Mouse (Mus musculus) cerebellum, adult 9-10 months (tissue): ENCODE measurements at regions not wholly inside any gene's neighbourhood (a gene's known extent, or its start where the extent isn't known, plus 50 kb on each side); places are given as distances from the start of the nearest gene placed in this dataset.

ENCODE experiments used
- DNase-seq: peaks from one replicate; pipeline ENCODE4 v3.0.0; 2022

DNA sequence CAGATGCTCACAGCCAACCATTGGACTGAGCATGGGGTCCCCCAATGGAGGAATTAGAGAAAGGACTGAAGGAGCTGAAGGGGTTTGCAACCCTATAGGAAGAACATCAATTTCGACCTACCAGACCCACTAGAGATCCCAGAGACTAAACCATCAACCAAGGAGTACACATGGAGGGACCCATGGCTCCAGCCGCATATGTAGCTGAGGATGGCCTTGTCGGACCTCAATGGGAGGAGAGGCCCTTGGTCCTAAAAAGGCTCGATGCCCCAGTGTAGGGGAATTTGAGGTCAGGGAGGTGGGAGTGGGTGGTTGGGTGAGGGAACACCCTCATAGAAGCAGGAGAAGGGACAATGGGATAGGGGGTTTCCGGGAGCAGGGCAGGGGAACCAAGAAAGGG is 180.6 kb downstream of the Qdpr start:
- DNase-seq, result no peak

DNA sequence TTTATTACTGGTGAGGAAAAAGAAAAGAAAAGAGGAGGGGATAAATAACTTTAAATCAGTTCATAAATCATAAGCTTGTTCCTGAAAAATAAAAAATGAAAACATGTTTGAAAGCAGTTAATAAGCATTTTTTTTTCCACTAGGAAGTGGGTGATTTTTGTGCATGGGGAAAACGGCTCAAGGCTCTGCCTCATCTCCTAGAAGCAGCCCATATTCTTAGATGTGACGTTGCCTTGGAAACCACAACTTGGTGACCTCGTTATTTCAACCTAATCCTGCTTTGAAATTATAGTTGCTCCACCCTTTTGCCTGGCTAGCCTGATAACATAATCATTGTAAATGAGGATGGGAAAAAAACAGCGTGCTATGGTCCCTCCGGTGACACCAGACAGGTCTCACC is 183.1 kb downstream of the Qdpr start:
- DNase-seq, result no peak

DNA sequence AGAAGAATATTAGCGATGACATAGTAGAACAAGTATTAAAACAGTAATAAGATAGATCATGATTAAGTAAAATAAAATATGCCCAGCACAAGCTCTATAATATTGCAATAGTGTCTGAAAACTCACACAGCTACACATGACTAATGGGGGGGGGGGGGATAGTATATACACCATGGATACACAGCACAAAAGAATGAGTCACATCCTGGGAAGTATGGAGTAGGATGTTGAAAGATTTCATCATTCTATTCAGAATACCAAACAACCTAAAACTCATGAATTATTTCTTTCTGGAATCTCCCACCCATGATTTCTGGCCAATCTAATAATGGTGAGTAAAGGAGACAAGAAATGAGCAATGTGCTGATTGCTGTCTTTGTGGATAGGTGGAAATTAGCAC is 191.6 kb downstream of the Qdpr start:
- DNase-seq, result no peak

DNA sequence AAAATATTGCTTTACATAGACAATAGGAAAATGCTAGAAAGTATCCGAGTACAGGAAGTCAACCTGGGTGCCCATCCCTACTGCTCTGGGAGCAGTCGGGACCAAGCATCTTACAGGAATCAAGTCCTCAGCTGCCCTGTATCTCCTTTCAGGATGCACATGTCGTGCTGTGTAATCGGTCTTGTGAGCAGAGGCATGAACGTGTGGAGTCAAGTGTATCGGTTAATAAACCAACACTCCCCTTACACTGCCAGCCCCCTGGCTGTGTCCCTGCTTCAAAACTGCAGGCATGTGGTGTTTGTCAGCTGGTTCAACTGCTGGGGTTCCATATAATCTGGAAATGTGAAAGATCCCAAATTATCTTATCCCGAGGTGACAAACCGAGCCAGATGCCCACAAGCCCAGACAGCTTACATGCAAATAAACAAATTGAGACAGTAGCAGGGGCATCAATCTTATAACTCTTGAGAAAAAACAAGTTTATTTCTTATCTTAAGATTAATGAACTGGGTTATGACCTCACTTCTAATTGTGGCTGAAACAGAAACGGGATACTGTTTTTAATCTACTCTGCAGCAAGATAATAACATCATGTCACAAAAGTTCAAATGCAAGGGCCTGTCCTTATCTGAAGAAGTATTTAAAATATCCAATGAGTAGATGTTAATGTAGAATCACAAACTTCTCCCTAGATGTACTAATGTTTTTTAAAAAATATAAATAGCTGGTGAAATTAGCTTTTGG is 193.6 kb downstream of the Qdpr start:
- DNase-seq, result no peak

DNA sequence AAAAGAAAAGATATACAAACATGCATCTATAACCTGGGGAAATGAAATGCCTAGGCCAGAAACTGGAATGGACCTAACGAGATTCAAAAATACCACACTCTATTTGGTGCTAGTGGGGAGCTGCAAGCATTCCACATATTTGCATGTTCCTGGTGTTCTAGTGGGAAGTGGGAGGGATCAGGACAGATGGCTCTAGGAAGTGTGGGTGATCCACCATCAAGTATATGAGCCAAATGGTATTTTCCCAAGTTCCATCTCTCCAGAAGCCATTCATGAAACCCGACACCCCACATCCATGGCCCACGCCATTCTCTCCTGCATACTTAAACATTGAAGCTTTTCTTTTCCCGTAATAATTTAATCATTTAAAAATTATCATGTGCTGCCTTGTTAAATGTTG is 218.2 kb downstream of the Qdpr start:
- no peak for DNase-seq

DNA sequence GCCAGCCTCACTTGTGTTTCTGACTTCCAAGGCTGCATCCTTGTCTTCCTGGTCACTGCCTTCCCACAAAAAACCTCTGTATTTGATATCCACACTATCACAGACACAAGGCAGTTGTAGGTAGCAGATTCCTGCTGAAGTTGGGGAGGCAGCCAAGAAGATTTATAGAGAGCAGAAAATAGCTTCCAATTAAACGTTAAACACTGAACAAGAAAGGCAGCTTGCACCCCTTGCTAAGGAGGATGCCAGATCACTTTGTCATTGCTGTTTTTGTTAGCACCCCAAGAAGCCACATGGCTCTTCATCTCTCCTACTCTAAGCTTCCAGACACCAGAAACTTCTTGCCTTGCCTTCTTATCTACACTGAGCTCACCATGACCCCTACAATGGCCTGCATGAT is 219.9 kb downstream of the Qdpr start:
- no peak for DNase-seq

DNA sequence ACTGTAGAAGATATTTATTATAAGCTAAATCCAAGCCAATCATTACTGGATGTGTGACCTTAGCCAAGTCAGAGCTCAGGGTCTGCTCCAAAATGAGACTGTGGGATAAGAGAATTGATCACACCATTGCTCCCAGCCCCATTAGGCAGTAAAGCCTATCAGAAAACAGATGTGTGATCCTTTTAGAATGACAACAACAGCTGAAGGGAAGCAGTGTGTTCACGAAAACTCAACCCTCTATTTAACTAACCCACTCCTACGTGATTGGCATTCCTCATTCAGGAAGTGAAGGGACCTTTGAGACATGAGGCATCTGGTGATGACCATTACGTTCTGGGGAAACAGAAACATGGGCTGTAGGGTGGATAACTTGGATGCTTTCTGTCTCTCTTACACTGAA is 220.6 kb downstream of the Qdpr start:
- DNase-seq, result no peak

DNA sequence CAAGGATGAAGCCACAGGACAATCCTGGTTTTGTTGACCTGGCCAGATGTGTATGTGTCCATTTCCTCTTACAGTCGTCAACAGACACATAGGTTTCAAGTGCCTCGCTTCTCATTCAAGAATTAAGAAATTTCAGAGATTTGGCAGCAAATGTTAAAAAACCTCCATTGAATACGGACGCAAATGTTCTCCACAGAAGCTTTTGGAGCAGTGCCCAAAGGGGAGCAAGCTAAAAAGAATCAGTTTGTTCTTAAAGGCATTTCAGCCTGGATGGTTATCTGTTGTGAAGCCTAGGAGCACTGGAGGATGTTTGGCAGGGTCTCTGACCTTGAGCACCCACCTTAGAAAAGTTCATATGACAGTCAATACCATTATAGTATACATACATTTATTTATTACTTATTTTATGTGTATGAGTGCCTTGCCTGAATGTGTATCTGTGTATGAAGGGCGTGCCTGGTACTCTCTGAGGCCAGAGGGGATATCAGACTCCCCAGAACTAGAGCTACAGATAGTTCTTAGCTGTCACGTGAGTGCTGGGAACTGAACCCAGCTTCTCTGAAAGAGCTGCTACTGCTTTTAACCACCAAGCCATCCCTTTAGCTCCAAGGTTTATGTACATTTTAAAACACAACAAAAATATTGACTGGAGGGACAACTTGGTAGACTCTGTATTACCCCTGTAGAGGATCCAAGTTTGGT is 221.7 kb downstream of the Qdpr start:
- DNase-seq, result no peak

DNA sequence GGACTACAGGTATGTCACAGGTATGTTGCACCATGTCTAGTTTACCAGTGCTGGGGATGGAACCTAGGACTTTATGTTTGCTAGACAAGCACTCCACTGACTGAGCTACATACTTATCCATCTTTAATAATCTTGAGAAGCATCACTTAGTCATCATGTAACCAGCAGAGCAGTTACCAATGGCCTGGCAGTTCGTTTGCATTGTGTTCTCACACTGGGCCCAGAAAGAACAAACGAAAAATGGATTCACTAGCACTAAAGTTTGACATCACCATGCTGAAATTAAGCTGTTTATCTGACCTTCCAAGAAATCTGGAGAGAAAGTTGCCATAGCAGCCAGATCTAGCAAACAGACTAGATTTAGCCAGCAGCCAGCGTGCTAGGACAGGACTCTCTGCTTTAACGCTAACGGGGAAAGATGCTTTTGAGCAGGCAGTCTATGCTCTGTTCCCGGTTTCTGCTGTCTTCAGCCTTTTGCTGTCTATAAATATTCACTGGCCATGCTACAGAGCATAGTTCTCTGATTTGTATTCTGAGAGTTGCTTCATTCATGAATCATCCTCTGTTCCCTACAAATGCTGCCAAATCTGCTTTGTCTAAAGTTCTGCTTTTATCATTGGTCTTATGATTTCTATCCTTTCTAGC is 229.6 kb downstream of the Qdpr start:
- no peak for DNase-seq

DNA sequence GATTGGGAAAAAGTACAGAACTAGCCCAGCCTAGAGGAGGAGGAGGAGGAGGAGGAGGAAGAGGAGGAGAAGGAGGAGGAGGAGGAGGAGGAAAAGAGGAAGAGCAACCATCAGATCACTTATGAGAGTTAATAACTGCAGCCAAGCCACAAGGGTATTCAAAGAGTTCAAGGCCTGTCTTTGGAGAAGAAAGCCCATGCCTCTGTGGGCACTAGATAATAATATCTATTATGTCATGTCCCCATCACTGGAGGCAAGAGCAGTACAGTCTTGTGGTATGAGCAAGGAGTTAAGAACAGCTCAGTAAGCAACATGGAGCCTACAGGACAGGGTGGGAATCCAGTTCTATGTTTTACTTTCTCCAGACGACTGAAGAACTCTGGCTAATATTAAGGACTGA is 230.5 kb downstream of the Qdpr start:
- DNase-seq, result no peak

DNA sequence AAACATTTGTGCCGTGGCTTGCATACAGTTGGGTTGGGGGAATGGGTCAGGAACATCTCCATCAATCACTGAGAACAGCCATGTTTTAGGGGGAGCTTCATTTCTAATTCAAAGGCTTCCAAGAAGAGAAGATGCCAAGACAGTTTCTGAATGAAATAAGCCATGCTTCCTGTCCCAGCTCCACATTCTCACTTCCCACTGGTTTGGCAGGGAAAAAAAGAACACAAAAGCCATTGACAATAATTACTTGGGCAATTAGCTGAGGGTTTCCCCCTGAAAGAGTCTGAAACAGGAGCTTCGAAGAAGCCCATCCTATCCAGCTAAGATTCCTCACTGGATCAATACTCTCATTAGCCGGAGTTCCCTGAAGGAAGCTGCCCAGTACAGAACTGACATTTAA is 230.9 kb downstream of the Qdpr start:
- DNase-seq, result no peak

DNA sequence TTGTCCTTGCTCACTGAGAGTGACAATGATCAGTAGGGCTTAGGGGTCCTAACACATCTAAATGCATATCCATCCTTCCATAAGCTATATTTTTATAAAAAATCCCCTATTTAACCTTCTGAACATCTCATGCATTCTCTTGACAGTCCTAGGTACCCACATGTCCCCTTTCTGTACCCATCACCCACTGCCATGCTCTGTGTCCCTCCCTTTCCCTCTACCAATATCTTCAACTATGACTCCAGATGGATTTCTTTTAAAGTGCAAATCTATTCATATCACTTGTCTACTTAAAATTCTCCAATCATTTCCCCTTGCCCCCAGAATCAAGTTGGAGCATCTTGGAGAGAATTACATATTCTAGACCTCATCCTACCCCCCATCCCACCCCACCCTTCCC is 235.6 kb downstream of the Qdpr start:
- no peak for DNase-seq

DNA sequence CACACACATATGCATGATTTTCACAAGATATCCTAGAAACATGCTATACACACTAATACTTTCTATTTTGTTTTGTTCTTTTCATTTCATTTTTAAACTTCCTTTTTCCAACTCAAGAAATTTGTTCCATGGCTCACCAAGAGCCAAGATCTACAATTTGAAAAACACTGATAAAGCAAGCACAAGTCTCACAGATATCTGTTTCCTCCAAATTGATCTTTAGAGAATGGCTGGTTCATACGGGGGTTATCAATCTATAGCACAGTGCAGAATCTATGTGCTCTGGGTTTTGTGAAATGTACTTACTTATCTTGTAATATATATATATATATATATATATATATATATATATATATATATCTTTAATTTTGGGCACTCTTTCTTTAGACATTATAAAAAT is 251.6 kb downstream of the Qdpr start:
- no peak for DNase-seq

DNA sequence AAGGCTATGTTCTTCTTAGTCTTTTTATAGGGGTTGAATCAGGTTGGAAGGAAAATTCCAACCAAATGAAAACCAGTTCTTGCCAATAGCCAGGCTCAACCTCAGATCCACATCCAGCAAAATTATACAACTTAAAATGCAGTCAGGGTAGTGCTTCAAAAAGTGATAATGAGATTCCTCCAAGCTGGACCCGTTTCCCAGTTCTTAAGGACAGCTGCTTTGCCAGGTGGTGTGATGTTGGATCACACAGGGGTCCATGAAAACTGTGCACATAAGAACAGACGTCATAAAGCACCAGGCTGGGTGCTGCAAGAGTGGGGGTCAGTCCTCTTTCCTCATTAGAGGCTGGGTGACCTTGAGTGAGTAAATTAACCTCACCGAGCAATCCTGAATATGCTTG is 253.9 kb downstream of the Qdpr start:
- no peak for DNase-seq

DNA sequence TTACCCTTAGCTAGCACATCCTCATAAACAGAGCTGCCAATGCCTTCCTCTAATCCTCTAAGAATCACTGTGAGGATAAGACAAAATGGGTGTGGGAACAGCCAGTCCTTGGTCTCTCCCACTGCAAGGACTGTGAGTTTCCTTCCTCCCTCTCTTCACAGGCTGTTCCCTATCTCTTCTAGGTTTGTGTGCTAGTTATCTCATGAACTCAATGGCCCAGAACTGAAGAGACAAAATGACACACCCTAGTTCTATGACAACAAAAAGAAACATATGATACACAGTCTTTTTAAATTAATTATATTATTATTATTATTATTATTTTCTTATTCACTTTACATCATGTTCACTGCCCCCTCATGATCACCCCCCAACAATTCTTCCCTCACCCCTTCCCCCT is 257.7 kb downstream of the Qdpr start:
- no peak for DNase-seq

DNA sequence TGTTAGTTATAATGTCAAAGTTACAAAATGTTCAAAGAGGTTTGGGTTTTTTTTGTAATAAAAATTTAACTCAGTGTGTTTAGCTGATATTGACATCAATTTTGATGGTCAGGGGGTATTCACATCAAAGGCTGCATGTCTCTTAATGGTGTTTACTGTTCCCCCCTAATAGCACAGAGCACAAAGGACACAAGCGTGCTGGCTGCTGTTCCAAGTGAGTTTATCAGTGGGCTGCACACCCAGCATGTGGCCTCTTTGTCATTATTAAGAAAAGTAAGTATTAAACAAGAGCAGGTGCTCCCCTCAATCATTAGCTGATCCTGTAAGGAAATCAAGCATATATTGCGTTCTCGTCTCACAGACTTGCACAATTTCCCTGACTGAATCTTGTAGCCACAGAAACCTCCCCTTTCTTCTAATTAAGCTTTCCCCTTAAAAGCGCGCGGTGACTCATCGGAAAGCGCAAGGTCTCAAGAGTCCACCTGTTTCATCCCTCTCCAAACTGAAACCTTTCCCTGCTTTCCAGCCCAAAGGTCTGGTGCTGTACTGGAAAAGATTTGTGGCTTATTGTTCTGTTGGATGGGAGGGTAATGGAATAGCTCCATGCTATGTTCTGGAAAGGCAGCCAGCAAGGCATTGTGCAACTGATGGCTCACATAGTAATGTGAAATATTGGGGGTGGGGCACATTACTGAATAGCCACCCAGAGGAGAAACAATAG is 276.8 kb downstream of the Qdpr start:
- DNase-seq, result no peak

DNA sequence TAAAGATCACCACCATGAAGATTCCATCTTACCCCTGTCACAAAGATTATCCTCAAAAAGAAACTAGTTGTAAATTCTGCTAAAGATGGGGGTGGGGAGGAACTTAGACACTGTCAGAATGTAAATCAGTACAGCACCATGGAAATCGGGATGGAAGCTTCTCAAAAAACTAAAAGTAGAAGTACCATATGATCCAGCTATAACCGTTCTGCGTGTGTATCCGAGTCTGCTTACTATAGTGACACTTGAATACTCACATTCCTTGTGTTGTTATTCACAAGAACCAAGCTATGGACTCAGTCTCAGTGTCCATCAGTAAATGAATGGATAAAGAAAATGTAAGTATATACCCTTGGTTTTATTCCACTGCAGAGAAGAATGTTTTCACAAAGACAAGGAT is 290.8 kb downstream of the Qdpr start:
- no peak for DNase-seq

DNA sequence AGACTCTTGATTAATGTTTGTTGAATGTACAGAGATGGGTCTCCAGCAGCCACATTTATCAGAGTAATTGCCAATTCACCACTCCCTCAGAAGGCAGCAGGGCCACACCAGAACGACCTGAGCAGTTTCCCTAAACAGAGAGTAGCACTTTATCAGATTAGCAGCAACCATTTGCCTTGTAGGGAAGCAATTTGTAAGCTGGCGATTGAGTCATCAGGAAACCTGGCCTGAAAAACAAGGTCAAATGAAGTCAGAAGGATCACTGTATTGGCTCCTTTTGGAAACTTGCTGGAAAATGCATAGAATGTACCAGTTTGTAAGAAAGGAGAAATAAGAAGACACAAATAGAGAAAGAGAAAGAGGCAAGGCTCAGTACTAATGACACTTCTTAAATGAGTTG is 295.1 kb downstream of the Qdpr start:
- no peak for DNase-seq

DNA sequence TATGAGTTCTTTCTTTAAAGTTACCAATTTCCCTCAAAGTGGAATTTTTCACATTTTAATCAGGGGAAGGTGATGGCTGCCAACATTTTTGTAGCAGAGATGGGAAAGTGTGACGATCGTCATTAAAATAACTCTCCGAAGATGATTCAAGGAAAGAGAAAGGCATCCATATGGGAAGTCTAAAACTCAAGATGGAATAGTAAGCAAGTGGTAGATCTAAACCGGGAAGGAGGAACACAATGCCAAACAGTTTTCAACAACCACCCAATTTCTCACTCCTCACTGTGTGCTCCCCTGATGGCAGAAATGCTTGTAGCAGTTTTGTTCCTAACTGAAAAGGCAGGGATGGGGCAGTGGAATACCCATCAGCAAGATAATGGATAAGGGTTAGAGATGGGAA is 305.9 kb downstream of the Qdpr start:
- DNase-seq, result no peak

DNA sequence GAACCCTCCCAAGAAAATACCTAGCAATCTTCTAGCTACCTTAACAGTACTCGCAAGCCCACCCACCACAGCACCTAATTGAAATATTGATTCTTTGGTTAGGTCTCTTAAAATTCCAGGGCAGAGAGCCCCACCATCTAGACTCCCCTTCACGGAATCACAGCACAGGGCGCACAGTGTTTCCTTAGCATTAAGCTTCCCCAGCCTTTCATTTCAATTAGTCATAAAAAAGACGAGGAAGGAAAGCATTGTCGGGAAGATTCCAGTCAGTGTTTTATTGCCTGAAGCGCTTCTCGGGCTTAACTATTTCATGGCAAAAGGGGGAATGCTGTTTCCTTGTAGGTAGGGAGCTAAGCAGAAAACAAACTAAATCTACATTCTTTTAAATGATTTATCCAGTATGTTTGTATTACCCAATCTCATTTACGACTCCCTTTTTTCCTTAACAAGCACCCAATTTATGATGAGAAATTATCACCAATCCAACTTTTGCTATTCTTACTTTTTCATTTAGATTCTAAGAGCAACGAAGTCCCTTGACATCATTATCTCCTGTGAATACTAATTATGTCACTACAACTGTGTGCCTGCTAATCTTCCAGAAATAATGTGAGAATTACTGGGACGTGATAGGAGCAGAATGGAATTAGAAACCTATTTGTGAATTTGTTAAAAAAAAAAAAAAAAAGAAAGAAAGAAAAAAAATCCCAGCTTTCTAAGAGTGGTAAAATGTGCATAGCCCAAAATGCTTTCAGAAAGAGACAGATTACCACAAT is 312.6 kb downstream of the Qdpr start:
- DNase-seq, result no peak

DNA sequence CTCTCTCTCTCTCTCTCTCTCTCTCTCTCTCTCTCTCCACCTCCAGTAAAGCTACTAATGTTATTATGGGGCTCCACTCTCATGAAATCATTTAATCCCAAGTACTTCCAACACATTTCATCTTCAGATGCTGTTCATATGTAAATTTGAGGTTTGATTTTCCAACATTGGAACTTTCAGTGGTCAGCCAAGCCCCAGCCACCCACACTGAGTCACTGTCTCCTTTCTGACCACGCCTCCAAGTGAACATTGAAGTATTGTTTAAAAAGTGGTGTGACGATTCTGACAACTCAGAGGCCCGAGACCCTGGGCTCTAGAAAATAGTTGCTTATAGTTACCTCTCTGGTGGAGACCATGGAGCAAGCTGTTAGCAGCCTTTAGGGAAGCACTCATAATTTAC is 313.3 kb downstream of the Qdpr start:
- no peak for DNase-seq

DNA sequence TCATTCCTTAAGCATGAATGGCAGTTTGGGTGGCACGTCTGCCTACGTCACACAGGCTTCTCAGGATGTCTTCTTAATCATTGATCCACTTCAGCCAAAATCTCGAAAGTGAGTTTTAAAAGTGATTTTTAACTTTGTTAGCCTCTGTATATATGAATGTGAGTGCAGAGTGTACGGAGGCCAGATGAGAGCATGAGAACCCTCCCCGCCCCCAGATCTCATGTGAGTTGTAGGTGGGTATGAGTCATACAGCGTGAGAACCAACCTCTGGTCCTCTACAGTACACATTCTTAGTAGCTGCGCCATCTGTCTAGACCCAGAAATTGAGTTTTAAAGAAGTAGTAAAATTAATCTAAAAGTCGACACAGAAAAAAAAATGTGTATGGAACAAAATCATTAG is 322.1 kb downstream of the Qdpr start:
- DNase-seq, result no peak

DNA sequence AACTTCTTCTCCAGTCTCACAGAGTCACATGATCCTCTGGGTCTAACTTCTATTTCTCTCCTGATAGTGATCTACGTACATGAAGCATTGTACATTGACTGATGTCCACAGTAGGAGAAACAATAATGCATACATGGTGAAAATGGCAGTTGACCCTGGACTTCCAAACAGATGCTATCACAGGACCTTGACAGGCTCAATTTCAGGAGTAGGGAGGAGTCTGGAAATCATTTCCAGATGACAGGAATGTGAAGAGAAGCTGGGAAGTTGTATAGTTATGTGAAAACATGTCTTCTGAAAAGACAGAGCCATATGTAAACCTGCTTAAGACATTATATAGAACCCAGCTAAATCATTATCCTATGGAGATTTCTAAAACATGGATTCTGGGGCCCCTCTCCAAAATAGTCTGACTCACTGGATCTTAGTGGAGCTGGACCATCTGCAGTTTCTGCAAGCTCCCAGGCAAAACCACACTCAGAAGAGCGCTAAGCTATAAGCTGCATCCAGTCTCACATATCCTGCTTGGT is 322.3 kb upstream of the Ldb2 start:
- no peak for DNase-seq
